Mouse (Mus musculus) small intestine, adult 2 months (tissue): ENCODE data around the gene Rgmb.

Experiments
- CTCF ChIP-seq: fragments of 200-500 bp; IDR thresholded peaks from 2 replicates; pipeline ENCODE4 v1.5.1; 2012; ENCODE audit warnings: low read depth, mild to moderate bottlenecking, control low read depth, inconsistent platforms, low read length, moderate library complexity, mixed read lengths; ENCODE audit not compliant: insufficient replicate concordance, insufficient read length; ENCODE audit errors: extremely low read depth
- POLR2A ChIP-seq: fragments of 200-500 bp; IDR thresholded peaks from 2 replicates; pipeline ENCODE4 v1.6.1; 2012; ENCODE audit warnings: low read depth, mild to moderate bottlenecking, control low read depth, inconsistent platforms, low read length, moderate library complexity

DNA sequence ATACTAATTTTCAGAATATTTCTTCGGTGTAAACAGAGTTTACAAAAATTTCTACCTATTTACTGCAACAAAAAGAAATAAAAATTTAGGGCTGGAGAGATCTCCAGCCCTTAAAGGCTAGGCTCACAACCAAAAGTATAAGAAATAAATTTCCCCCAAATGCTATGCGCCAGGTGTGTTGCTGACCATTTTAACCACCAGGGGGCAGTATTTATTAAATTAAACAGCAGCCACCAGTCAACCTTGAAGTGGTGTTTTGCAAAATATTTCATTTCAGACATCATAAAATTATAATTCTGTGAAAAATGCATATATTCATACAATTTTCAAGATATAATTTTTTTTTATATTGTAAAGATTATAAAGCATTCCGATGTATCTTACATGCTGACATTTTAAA is 43.8 kb downstream of the Rgmb start:
- TF ChIP-seq POLR2A (no peak), CTCF (no peak)
